8 mouse cellular contexts compared by ENCODE assay signal in the genomic region with DNA sequence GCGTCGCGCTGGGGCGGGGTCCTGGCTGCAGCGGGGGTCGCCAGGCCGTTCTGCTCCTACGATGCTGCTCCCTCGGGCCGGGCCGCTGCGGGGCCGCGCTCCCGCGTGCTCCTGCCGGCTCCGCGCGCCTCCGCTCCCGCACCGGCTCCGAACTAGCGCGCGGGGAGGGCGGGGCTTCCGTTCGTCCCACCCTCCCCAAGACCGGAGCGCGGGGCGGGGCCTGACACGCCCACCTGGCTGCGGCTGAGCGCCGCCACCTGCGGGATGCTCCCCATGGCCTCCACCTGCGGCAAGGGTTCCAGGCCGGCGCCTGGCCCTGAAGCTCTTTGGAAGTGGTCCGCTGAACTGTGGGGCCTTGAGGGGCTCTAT. TPM values are rescaled to one million over a fixed set of nuclear protein-coding genes. Genes with fewer than 3 reads are reported as not detected.
DNase-seq lines count a peak whose midpoint lies in the region; ATAC-seq and TF ChIP-seq lines count a peak whose summit lies in the region.

A gene (minus strand): TSS at position 157 of the 369 bp plus-strand sequence.

- H3K36me3 ChIP-seq in CH12.LX (replicated peaks in 1 of 2; ENCODE audit: control insufficient read depth in 1 of 2, insufficient read depth in 1 of 2, low read length in 1 of 2): no peaks in the 10 kb centered on the region
- H3K36me3 ChIP-seq in forebrain, embryonic 16.5 days (ENCODE audit: control insufficient read depth, insufficient read depth): no peaks in the 10 kb centered on the region
- no peaks in the 10 kb centered on the region for H3K36me3 ChIP-seq in liver, embryonic 16.5 days (ENCODE audit: control insufficient read depth, insufficient read depth)
- H3K36me3 ChIP-seq in neural tube, embryonic 15.5 days: no peaks in the 10 kb centered on the region

- no peaks in the 10 kb centered on the region for H3K79me2 ChIP-seq in CH12.LX (replicated peaks; ENCODE audit: control insufficient read depth, extremely low read depth, insufficient read depth, poor library complexity, severe bottlenecking)

- in situ Hi-C loops in CH12.LX (cut with MboI; ENCODE audit: low pct_ligation_motif_present, low pct_unique_long_range_greater_than_20kb, low sequenced_read_pairs): no loop called here

- peak; percentile 84 for ATAC-seq in forebrain, embryonic 16.5 days
- ATAC-seq in liver, embryonic 16.5 days (ENCODE audit: low read depth): peak; percentile 69
- ATAC-seq in neural tube, embryonic 15.5 days (ENCODE audit: low FRiP score): peak; percentile 88

- intact Hi-C loops in heart, postnatal 14 days (cut with DNase I): no loop called here

- peak within 1 kb of the TSS; percentile 44 for H3K4me2 ChIP-seq in CH12.LX (ENCODE audit: insufficient read depth, low read depth, poor library complexity, severe bottlenecking)
- peak within 1 kb of the TSS; percentile 96 for H3K4me2 ChIP-seq in forebrain, embryonic 16.5 days (ENCODE audit: low read length)
- peak within 1 kb of the TSS; percentile 74 for H3K4me2 ChIP-seq in liver, embryonic 16.5 days (ENCODE audit: low read depth, low read length)
- peak within 1 kb of the TSS; percentile 94 for H3K4me2 ChIP-seq in neural tube, embryonic 15.5 days

- no peak for TF ChIP-seq EP300 in CH12.LX (IDR thresholded peaks at IDR 0.05; ENCODE audit: low read length)

- no peak for TF ChIP-seq RAD21 in CH12.LX (IDR thresholded peaks at IDR 0.05; ENCODE audit: low read depth, low read length)

- dilution Hi-C loops in CH12.LX (cut with MboI; ENCODE audit: extremely low pct_ligation_motif_present, extremely low pct_unique_long_range_greater_than_20kb, low sequenced_read_pairs): no loop called here

- peak within 1 kb of the TSS in 1 of 3 experiments; percentile 35 for H3K4me3 ChIP-seq in CH12.LX (replicated peaks in 1 of 3; ENCODE audit: low read depth in 2 of 3, low read length in 2 of 3, poor library complexity in 1 of 3)
- peak within 1 kb of the TSS; percentile 85 for H3K4me3 ChIP-seq in forebrain, embryonic 16.5 days (replicated peaks; ENCODE audit: low read length)
- H3K4me3 ChIP-seq in liver, embryonic 16.5 days (ENCODE audit: low read depth, low read length): peak within 1 kb of the TSS; percentile 57
- H3K4me3 ChIP-seq in neural tube, embryonic 15.5 days (replicated peaks): peak within 1 kb of the TSS; percentile 56

- no peak within 1 kb of the TSS for H3K27ac ChIP-seq in CH12.LX (ENCODE audit: insufficient read depth, low read depth)
- H3K27ac ChIP-seq in forebrain, embryonic 16.5 days (ENCODE audit: low read length): peak within 1 kb of the TSS; percentile 92
- H3K27ac ChIP-seq in liver, embryonic 16.5 days (ENCODE audit: low read length): no peak within 1 kb of the TSS
- peak within 1 kb of the TSS; percentile 88 for H3K27ac ChIP-seq in neural tube, embryonic 15.5 days (replicated peaks)

- H3K9ac ChIP-seq in CH12.LX (ENCODE audit: insufficient read depth, low read depth): no peak within 1 kb of the TSS
- peak within 1 kb of the TSS; percentile 86 for H3K9ac ChIP-seq in forebrain, embryonic 16.5 days (replicated peaks; ENCODE audit: low read depth, low read length)
- peak within 1 kb of the TSS; percentile 24; the same call in 1 of the 2 replicates for H3K9ac ChIP-seq in liver, embryonic 16.5 days (ENCODE audit: low read depth, low read length)
- peak within 1 kb of the TSS; percentile 69 for H3K9ac ChIP-seq in neural tube, embryonic 15.5 days (replicated peaks)

- no peak for DNase-seq in CH12.LX (ENCODE audit: extremely low read depth)
- DNase-seq in c-Kit-positive CD71-positive TER-119-positive erythroid progenitor cells, embryonic 14.5 days (ENCODE audit: low spot score): peak; percentile 18
- DNase-seq in heart, postnatal 14 days: peak; percentile 76 to 77
- DNase-seq in large intestine, adult 2 months (ENCODE audit: low read depth, low spot score): no peak
- DNase-seq in thymus, postnatal 0 days (ENCODE audit: low spot score): peak; percentile 84

- H3K27me3 ChIP-seq in CH12.LX (replicated peaks): peaks cover 4% of the 10 kb centered on the region
- no peaks in the 10 kb centered on the region for H3K27me3 ChIP-seq in forebrain, embryonic 16.5 days (replicated peaks; ENCODE audit: control insufficient read depth, insufficient read depth, low read length)
- H3K27me3 ChIP-seq in liver, embryonic 16.5 days (ENCODE audit: control insufficient read depth, insufficient read depth, low read depth, low read length): peaks cover 56% of the 10 kb centered on the region
- H3K27me3 ChIP-seq in neural tube, embryonic 15.5 days (replicated peaks): peaks cover 15% of the 10 kb centered on the region; the same call in 1 of the 2 replicates

- no peak for TF ChIP-seq CTCF in CH12.LX (conservative IDR thresholded peaks at IDR 0.05 in 1 of 2, IDR thresholded peaks at IDR 0.05 in 1 of 2; ENCODE audit: low read depth in 2 of 2, low read length in 2 of 2)

- no peak for TF ChIP-seq POLR2A in CH12.LX (IDR thresholded peaks at IDR 0.05; ENCODE audit: low read depth, low read length)

- H3K9me3 ChIP-seq in CH12.LX (replicated peaks; ENCODE audit: low read length): peaks cover 7% of the 10 kb centered on the region
- H3K9me3 ChIP-seq in forebrain, embryonic 16.5 days (ENCODE audit: control insufficient read depth, low read length): no peaks in the 10 kb centered on the region
- no peaks in the 10 kb centered on the region for H3K9me3 ChIP-seq in liver, embryonic 16.5 days (replicated peaks; ENCODE audit: control insufficient read depth, low read length)
- H3K9me3 ChIP-seq in neural tube, embryonic 15.5 days (replicated peaks): no peaks in the 10 kb centered on the region

- H3K4me1 ChIP-seq in CH12.LX (ENCODE audit: control insufficient read depth in 1 of 2, insufficient read depth in 2 of 2): peaks cover 0 to 5% of the 10 kb centered on the region in 2 experiments; a peak in 1 of 4 replicates
- H3K4me1 ChIP-seq in forebrain, embryonic 16.5 days (replicated peaks; ENCODE audit: control insufficient read depth, insufficient read depth, low read length): peaks cover 41% of the 10 kb centered on the region
- peaks cover 6% of the 10 kb centered on the region for H3K4me1 ChIP-seq in liver, embryonic 16.5 days (ENCODE audit: control insufficient read depth, low read depth, low read length)
- peaks cover 44% of the 10 kb centered on the region for H3K4me1 ChIP-seq in neural tube, embryonic 15.5 days

- under 1% methylated on average over 30 of the region's 43 CpGs for WGBS in forebrain, embryonic 16.5 days
- 1% methylated on average over 43 of the region's 43 CpGs for WGBS in large intestine, adult 2 months
- WGBS in liver, embryonic 16.5 days (ENCODE audit: insufficient replicate concordance): under 1% methylated on average over 37 of the region's 43 CpGs
- 0% methylated on average over 42 of the region's 43 CpGs for WGBS in neural tube, embryonic 15.5 days

TF ChIP-seq in CH12.LX, 34 proteins besides CTCF, POLR2A, EP300 and RAD21:
- TF ChIP-seq MEF2A (IDR thresholded peaks at IDR 0.05; ENCODE audit: borderline replicate concordance, low read depth, low read length) (no peak), JUND (conservative IDR thresholded peaks at IDR 0.05; ENCODE audit: low read depth, low read length) (no peak), SMC3 (IDR thresholded peaks at IDR 0.05; ENCODE audit: low read depth, low read length) (no peak), MAZ (IDR thresholded peaks at IDR 0.05; ENCODE audit: low read depth, low read length) (no peak), CHD1 (IDR thresholded peaks at IDR 0.05; ENCODE audit: low read depth, low read length) (no peak), BHLHE40 (IDR thresholded peaks at IDR 0.05; ENCODE audit: low read depth, low read length) (no peak), UBTF (IDR thresholded peaks at IDR 0.05; ENCODE audit: low read depth, low read length) (no peak)

RNA-seq across cellular contexts. Expression of the gene that starts here (rescaled TPM):
- total RNA-seq in CH12.LX (2012; rRNA removed) (0.04 TPM in 1 of 2 replicates, not detected in the other), CH12.LX (2014; rRNA removed) (not detected in 2 replicates)
- not detected in 2 replicates for polyA plus RNA-seq in CH12.LX (2012; ENCODE audit: insufficient read length, low read depth)
- 16.0 and 21.3 TPM in 2 replicates for polyA plus RNA-seq in forebrain, embryonic 16.5 days (2015; fragmentation: Nextera tagmentation; extraction: Ambion mirVana)
- total RNA-seq in heart, postnatal 14 days (2021): 10 to 100 TPM; 40.3 to 60.0 TPM
- 12.6 and 14.8 TPM in 2 replicates for polyA plus RNA-seq in large intestine, adult 2 months (2012; rRNA removed)
- polyA plus RNA-seq in liver, embryonic 16.5 days (2015; fragmentation: Nextera tagmentation; extraction: Ambion mirVana): 0.08 and 0.15 TPM in 2 replicates
- 16.0 and 19.0 TPM in 2 replicates for polyA plus RNA-seq in neural tube, embryonic 15.5 days (2015; fragmentation: Nextera tagmentation; extraction: Ambion mirVana)
- polyA plus RNA-seq in thymus, postnatal 0 days (2015; fragmentation: Nextera tagmentation; extraction: Ambion mirVana): 0.32 and 0.55 TPM in 2 replicates

Comparison
In these comparisons a context has a peak if more than half of its experiments do, and no peak if none do; other contexts are left out.
1. RNA of the gene that starts here (total RNA-seq): 40.3 to 60.0 TPM in heart, postnatal 14 days; 0.04 TPM in CH12.LX; every median in the first group is over 10 times any median in the second.
2. Peak in ATAC-seq, H3K4me3 ChIP-seq, H3K9ac ChIP-seq and H3K4me2 ChIP-seq in liver, embryonic 16.5 days; RNA of the gene not detected or under 1 TPM.
3. Peak in DNase-seq in thymus, postnatal 0 days; RNA of the gene not detected or under 1 TPM.
4. DNase-seq: peak in c-Kit-positive CD71-positive TER-119-positive erythroid progenitor cells, embryonic 14.5 days (single experiment) and heart, postnatal 14 days (2 of 2); none in CH12.LX (single experiment) and large intestine, adult 2 months (single experiment).
5. H3K27ac ChIP-seq: peak in forebrain, embryonic 16.5 days (single experiment) and neural tube, embryonic 15.5 days (single experiment); none in CH12.LX (single experiment) and liver, embryonic 16.5 days (single experiment).
6. H3K4me2 ChIP-seq: peak in every context shown above with its lines; median percentile 96 in forebrain, embryonic 16.5 days; 94 in neural tube, embryonic 15.5 days; 74 in liver, embryonic 16.5 days; 44 in CH12.LX.
7. Peak in every context shown above with its lines, with median percentiles within 50 percentile points of each other: ATAC-seq.